Mouse (Mus musculus) ZHBTc4 (cell line): ENCODE measurements around the gene Dlgap4.
A peak's percentile ranks its signal among the peaks of the same experiment; 100 is the strongest.

Experiments used
- DNase-seq: peaks from one replicate; pipeline ENCODE4 v3.0.0-alpha.2; 2011; ENCODE audit warnings: low read depth, low spot score

Gene Dlgap4

DNA sequence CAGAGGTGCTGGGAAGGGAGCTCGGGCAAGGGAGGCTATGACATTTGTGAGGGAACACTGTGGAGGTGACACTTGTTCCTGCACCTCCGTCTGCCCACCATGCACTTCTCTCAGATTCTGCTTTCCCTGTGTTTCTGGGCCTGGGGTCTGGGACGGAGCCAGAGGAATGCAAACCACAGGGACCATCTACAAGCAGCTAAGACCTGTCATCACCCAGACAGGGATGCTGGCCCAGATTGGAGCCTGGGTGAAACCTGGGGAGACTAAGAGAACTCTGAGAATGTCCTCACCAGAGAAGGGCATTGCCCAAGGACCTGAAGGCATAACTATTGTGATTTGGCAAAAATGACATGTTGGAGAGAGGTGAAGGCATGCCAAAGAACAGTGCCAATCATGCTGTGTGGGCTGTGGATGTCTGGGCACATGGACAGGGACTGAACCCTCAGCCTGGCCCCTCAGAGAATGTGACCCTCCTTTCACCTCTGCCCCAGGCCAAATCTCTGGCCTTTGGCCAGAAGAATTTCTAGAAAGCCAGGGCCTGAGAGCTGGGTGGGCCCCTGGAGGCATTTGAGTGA, 122.3 kb downstream of the Dlgap4 start:
- DNase-seq = no peak

GRCm38 (mm10) chr2:156736846-156737245, 123.3 kb downstream of the Dlgap4 start:
- no peak for DNase-seq

DNA sequence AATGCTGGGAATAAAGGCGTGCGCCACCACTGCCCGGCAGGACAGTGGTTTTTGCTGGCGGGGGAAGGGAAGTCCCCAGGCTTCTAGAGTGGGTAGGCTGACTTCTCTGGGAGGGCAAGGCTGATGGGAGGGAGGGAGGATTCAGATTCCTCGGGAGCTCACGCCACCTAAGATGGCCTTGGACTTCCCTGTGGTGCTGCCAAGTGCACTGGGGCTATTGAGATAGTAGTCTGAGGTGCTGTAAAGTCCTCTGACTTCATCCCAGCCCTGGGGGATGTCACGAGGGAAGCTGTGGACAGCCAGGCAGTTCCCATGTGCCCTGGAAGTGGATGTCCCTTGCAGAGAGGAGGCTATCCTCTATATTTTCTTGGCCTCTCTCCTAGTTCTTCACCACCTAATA, 124.5 kb downstream of the Dlgap4 start:
- peak; percentile 40 for DNase-seq

GRCm38 (mm10) chr2:156741265-156741664, 127.8 kb downstream of the Dlgap4 start:
- DNase-seq = no peak

DNA sequence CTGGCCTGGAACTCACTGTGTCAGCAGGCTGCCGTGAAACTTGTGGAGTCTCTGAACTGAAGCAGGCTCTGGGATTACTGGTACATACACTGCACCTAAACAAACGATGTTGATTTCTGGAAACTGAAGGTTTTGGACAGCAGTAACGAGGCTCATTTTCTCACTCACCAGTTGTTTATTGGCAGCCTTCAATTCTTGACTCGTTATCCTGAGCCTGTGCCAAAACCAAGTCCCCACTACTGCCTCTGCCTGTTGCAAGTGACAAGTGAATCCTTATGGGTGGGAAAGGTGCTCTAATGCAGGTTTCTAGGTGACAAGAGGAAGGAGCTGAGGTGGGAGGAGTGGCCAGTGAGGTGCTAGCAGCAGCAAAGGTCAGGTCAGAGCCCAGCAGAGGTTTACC, 128.5 kb downstream of the Dlgap4 start:
- no peak for DNase-seq

GRCm38 (mm10) chr2:156743248-156743647, 129.7 kb downstream of the Dlgap4 start:
- DNase-seq = no peak

DNA sequence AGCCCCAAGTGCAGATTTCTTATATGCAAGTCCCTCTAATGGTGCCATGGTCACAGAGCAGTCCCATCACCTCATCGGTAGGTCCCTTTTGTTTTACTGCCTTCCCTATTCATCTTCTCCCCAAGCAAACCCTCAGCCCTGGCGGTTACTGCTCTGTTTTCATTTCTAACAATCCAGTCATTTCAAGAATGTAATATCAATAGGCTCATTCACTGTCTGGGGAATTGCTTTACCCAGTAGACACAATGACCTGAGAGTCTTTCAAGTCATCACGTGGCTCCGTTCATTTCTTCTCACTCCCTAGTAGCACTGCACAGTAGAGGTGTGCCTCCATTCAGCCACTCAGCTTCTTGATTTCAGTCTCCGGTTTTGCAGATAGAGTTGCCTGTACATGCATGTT, 130.9 kb downstream of the Dlgap4 start:
- no peak for DNase-seq

DNA sequence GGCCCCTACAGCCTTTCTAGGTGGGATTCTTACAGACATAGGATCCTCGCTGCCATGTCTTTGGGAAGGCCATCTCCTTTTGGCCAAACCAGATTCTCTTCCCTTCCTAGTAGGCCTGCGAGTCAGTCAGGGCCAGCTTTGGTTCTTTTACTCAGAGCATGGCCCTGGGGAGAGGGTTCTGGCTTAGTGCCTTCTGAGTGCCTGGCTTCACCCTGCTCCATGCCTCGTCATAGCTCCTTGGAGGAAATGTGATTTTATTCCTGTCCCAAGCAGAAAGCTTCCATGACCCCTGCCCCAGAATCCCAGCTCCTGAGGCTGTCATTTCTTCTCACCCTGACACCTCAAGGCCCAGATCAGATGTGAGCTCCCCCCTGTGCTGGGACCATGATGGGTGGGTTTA, 133.8 kb downstream of the Dlgap4 start:
- DNase-seq = no peak

DNA sequence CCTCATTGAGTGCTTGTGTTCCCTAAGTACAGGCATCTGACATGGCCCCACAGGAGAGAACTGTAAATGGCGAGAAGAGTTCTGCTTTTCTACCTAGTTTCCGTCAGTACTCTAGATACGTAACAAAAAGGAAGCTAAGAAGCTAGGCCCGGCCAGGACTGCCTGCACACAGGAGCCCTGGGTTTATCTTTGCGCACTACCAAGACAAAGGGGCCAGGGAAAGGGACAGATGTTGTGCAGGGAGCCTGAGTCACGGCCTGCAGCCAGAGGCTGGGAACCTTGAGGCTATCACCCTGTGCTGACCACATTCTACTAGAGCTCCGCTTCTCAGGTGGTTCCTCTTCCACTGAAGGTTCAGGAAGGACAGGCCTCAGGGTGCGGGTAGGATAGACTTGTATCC, 136.2 kb downstream of the Dlgap4 start:
- DNase-seq = no peak

- no peak for DNase-seq
Measured at GRCm38 (mm10) chr2:156756937-156757336, 143.4 kb downstream of the Dlgap4 start.

DNA sequence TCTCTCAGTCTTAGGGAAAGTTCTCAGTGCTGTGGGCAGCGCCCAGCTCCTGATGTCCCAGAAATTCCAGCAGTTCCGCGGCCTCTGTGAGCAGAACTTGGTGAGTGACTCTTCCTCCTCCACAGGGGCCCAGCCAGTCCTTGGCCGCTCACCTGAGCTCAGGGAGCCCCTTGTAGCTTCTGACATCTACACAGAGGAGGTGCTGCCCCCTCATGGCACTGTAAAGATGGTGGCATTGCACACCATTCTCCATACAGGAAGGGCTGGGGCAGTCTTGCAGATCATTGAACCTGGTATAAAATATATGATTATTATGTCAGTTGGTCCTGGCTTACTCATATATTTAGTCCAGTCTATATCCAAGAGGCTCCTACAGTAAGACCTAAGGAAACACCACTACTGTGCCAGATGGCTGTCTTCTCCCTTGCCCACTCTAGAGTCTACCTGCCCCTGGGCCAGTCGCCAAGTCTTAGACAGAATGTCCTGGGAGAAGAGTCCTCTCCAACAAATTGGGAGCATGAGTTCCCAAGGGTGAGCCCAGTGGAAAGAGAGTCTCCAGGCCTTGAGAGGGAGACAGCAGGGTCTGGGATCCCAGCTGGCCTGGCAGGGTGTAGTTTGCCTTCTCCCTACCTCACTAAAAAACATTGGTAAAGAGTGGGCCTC, 147.5 kb downstream of the Dlgap4 start:
- DNase-seq = no peak

DNA sequence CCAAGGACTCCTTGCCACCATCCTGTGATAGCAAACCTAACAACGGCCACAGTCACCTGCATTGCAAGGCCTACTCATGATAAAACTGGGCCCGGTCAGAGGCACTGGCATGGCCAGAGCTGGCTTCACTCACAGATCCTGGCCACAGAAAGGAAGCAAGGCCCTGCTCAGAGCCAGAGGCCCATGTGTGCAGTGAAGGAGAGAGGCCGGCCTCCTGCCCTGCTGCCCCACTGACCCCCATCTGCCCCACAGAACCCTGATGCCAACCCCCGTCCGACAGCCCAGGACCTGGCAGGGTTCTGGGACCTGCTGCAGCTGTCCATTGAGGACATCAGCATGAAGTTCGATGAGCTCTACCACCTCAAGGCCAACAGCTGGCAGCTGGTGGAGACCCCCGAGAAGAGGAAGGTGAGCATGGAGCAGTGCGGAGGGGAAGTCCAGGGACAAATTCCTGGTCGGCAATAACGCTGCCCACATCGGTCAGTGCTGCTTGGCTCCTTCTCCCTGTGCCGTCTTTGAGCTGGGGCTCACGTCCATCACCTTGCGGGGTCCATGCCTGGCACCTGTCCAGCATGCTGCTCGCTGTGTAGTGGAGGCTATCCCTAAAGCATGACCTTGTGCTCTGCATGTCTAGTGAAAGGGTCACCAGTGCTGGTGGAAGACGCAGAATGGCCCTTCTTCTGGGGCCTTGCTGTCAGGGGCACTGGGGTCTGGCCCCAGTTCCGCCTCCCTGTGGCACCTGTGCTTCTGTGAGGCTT, 148.2 kb downstream of the Dlgap4 start:
- DNase-seq = no peak

- peak; percentile 57 for DNase-seq
Measured at GRCm38 (mm10) chr2:156762499-156762898, 149.0 kb downstream of the Dlgap4 start.

- no peak for DNase-seq
Measured at GRCm38 (mm10) chr2:156763101-156763500, 149.6 kb downstream of the Dlgap4 start.

DNA sequence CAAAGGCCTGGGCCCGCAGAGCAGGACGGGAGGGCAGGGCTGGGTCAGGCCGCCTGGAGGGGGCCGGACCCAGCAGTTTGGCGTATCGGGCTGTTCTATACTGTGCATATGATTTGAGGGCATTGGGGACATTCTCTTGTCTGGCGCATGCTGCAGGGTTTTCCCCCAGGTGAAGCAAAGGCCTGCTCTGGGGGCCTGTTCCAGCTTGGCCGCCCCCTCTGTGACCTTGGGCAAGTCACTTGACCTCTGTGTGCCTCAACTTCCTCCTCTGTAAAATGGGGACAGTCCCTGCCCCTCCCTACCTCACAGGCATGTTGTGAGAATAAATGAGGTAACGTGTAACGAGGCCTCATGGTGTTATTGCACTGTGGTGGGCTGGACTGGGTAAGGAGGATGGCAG, 150.5 kb downstream of the Dlgap4 start:
- no peak for DNase-seq

DNA sequence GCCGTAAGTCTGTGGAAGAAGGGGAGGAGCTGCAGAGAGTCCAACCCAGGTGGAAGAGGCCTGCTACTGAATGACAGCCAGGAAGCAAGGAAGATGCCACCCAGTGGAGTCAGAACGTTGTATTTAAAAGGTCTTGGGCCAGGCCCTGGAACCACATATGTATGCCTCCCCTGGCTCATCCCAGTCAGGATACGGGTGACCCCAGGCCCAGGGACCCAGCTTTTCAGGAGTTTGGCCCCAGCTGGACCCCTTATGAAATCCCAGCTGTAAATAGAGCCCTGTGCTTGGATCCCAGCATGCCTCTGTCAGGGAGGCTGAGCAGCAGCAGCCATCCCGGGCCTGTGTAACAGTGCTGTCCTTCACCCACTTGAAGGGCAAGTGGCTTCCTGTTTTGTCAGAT, 151.2 kb downstream of the Dlgap4 start:
- DNase-seq = peak; percentile 34

DNA sequence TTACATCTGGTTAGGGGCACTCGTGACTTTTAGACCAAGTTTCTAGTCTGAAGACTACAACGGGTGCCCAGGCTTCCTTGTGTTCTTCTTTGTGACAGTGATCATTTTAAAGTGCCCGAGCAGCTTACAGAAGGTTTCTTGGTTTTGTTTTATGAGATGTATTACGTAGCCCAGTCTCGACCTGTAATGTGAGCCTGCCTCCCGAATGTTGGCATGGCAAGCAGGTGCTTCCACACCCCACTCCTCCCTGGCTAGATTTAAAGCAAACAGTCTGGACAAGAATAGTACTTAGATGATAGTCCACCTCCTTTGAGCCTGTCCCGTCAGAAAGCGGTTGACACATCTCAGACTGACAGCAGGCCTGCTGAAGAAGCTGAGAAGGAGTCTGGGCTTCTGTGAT, 152.1 kb downstream of the Dlgap4 start:
- DNase-seq = no peak

GRCm38 (mm10) chr2:156766227-156767019, 152.9 kb downstream of the Dlgap4 start:
- no peak for DNase-seq

- DNase-seq = no peak
Measured at GRCm38 (mm10) chr2:156767108-156767507, 153.6 kb downstream of the Dlgap4 start.

DNA sequence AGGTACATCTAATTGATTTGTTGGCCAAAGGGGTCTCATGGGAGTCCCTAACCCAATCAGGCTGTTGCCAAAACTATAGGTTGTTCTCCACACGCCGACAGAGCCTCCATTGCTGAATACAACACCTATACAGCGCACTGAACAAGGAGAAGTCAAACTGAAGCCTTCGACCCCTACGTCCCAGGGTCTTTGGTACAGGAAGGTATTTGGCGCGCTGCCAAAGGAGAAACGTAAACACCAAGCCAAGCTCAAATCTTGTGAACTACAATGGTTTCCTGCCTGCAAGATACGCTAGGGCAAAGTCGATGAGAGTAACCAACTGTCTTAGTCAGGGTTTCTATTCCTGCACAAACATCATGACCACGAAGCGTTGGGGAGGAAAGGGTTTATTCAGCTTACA, 155.8 kb downstream of the Dlgap4 start:
- DNase-seq = no peak

GRCm38 (mm10) chr2:156773470-156773869, 160.0 kb downstream of the Dlgap4 start:
- no peak for DNase-seq

GRCm38 (mm10) chr2:156774035-156774737, 160.7 kb downstream of the Dlgap4 start:
- DNase-seq = no peak
